Mouse (Mus musculus) C2C12 (cell line): ENCODE results near the gene Fchsd2.

Experiments used
- CTCF ChIP-seq: IDR thresholded peaks from one replicate; pipeline ENCODE4 v1.5.1; 2011; ENCODE audit not compliant: control insufficient read depth, insufficient read depth, insufficient read length
- MAX ChIP-seq: IDR thresholded peaks from one replicate; pipeline ENCODE4 v1.6.1; 2011; ENCODE audit warnings: mild to moderate bottlenecking, control low read depth
- USF1 ChIP-seq: IDR thresholded peaks from one replicate; pipeline ENCODE4 v1.6.1; 2011; ENCODE audit warnings: low read depth, mild to moderate bottlenecking, control low read depth, moderate library complexity

- no peak for TF ChIP-seq CTCF
- no peak for TF ChIP-seq MAX
- TF ChIP-seq USF1, result no peak
Observed at GRCm38 (mm10) chr7:101093231-101093630, 568 bp downstream of the Fchsd2 start.
